Mouse (Mus musculus): ENCODE data around the gene Fgr.

- TF ChIP-seq CTCF (IDR thresholded peaks at IDR 0.05; ENCODE audit: insufficient read depth, low read depth, low read length) (no peak), POLR2A (IDR thresholded peaks at IDR 0.05; ENCODE audit: insufficient read depth, low read depth, low read length) (no peak)
These were observed 12.0 kb upstream of the Fgr start for GRCm38 (mm10) chr4:132961866-132962265.

All from olfactory bulb, adult 2 months (tissue).